Mouse (Mus musculus) monocyte, adult 2 months (primary cell): Measurements from ENCODE around the gene Mab21l2.

ENCODE experiments used
- DNase-seq, 2 experiments: peaks; one replicate each; pipeline ENCODE4 v3.0.0; 2022; ENCODE audit warnings: low spot score in 2 of 2, low read depth in 1 of 2

Mab21l2 gene

DNA sequence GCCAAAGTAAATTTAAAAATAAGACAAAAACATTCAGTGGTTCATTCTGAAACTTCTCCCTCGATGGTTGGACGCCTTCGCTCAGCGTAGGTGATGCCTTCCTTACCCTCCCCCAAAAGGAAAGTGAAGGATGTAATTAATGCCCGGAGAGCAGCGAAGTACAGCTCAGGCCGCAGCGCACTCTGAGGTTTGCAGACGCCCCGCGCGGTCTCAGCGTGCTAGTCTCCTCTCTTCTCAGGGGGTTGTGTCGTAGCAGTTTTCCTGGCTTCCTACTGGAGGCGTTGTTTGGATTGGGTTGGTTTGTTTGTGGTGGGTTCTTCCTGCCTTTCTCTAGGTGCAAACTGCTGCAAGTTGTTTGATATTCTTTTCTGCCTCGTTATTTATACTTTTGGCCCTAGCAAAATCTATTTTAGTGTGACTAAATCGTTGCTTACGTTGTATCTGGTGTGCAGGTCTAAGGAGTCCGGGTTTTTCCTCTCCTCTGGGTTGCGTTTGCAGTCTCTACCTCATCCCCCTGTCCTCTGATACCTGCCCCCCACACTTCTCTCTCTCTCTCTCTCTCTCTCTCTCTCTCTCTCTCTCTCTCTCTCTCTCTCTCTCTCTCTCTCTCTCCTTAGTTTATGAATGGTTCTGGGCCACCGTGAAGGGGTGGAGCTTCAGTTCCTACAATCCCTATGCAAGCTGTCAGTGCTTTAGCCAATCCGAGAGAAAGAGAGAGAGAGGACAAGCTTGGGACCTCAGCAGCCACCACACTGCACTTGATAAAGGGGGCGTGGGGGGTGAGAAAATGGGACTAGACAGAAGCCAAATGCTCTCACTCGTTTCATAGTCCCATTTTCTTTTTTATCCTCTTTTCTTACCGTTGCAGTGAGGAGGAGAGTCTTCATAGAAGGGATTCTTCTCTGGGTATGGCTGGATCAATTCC, at the start of gene Mab21l2:
Gene Mab21l2 (minus strand): TSS at position 539 of the 925 bp plus-strand sequence.
- no peak for DNase-seq

- DNase-seq = no peak
Observed at GRCm38 (mm10) chr3:86575312-86575711, 26.9 kb upstream of the Mab21l2 start.

DNA sequence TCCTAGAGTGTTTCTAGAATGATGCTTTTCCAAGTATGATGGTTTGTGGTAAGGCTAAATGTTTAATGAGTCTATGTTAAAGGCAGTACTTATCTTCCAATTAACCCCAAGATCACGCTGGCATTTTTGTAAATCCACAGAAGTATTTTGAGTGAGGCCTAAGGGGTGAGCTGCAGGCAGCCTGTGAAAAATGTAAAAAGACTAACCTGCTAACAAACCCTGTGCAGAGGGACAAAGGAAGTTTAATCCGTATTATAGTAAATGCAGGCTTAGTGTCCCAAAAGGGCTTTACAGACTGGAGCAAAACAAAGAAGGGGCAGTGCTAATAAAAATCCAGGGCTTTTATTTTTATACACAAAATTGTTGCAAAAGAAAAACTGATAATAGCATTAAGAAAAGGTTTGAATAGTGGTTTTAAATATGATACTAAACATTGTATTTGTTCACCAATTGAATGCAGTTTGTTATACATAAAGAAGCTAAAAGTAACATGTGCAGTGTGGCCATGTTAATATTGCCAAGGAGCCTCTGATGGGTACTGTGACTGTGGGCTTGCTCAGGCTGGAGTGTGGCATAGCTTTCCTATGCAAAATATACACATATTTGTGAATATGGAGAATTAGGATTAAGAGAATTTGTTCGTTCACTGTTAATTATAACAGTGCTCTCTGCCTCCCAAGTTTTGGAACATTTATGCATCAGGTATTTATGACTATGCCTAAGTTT, 24.3 kb upstream of the Mab21l2 start:
- DNase-seq = no peak

GRCm38 (mm10) chr3:86571518-86571917, 23.1 kb upstream of the Mab21l2 start:
- DNase-seq = no peak

GRCm38 (mm10) chr3:86567312-86567711, 18.9 kb upstream of the Mab21l2 start:
- no peak for DNase-seq

DNA sequence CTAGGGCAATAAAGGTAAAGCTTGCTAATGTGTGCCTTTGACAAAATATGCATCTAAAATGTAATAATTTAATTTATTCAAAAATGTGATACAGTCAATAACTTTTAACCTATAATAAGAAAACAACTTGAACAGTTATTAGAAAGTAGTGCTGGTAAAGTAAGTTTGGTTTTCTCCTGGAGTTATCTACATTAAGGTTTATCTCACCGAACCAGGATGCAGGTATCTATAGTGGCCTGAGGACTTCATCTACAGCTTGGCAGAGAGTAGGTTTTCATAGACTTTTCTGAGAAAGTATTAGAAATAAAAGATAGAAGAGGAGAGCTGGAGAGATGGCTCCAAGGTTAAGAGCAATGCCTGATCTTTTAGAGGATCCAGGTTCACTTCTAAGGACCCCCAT, 13.0 kb upstream of the Mab21l2 start:
- DNase-seq = no peak

GRCm38 (mm10) chr3:86561023-86561344, 12.6 kb upstream of the Mab21l2 start:
- no peak for DNase-seq

DNA sequence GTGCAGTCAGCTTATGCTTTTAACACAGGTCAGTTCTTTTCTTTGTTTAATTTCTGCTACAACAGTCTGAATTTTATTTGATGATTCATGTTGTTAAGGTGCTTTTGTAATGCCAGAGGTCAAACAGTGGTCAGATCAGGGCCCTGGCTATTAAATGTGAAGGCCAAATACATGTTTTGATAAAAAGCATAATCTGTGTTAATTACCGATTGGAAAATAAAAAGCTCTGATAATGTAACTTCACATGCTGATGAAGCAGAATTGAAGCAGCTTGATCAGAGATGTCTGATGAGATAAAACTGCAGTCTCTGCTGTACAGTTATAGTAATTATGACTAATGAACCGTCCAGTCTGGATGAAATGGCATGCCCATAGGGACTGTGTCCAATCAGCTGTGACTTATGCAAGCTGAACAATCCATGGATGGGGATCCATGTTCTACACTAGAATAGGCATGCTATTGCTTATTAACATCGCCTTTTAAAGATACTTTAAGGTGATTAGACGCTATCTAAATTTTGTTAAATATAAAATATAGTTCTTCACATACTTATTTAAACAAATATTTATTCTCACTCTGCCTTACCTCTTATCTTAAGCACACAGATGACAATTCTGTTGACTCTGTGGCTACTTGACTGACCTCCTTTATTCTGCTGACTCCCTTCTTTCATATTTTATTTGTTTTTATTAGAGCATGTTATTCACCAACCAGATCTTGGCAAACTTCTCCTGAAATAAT, 12.0 kb upstream of the Mab21l2 start:
- DNase-seq = no peak

DNA sequence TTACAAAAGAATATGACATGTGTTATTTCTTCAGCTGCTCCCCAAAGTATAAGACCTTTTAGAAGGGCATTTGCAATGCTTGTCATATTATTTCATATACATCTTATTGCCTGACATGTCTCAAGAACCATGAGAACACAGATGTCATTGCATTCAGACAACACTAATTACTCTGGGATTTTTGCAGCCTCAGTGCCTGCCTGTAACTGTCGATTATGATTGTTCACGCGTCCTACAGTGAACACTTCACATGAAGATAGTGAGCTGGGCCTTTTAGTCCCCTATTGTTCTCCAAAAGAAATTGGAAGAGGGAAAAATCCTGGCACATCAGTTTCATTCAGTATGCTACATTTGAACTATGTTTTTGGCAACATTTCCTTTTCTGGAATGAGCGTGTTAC, 11.2 kb upstream of the Mab21l2 start:
- no peak for DNase-seq

DNA sequence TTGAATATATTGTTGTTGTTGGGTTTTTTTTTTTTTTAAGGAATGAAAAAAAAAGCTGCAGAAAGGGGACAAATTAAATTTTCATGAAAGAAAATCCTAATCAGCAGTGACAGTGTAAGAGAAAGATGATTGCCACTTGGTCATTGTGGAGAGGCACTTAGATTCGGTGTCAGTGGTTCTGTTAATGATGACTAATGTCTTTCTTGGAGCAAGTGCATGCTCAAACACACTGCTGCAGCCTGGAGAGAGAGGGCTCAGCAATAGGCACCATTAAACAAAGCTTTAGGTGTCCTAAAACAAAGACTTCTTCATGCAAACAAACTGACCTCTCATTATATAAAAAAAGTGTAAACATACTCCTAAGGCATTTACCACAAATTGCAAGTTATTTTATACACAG, 10.5 kb upstream of the Mab21l2 start:
- no peak for DNase-seq

GRCm38 (mm10) chr3:86552170-86552569, 3.7 kb upstream of the Mab21l2 start:
- DNase-seq = no peak

DNA sequence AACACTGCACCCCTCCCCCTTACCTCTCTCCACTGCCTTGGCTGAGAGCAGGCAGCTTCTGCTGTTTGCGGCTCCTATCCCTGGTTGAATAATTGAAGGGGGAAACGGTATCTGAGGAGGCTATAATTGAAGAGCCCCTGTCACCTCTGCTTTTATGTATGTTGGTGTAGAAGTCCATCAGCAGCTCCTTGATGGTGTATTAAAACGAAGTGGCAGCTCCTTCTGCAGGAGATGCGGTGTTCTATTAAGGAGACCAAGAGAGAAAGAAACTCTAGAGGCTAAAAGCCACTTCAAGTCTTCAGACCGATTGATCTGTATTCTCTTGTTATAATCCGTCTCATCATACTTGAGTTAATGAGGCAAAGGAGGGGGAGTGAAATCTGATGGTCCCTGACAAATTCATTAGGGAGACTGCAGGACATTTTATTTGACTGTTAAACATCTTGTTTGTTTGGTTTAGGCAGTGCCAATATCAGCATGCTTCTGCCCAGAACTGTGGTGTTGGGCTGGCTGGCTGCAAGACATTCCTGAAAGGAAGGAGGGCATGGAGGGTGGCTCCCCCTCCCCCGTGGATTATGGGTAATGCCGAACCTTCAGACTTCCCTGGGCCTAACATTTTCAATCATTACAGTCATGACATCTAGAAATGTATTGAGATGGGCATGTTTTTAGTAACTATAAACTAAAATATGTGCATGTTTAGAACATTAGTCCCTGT, 2.7 kb upstream of the Mab21l2 start:
- DNase-seq = no peak

DNA sequence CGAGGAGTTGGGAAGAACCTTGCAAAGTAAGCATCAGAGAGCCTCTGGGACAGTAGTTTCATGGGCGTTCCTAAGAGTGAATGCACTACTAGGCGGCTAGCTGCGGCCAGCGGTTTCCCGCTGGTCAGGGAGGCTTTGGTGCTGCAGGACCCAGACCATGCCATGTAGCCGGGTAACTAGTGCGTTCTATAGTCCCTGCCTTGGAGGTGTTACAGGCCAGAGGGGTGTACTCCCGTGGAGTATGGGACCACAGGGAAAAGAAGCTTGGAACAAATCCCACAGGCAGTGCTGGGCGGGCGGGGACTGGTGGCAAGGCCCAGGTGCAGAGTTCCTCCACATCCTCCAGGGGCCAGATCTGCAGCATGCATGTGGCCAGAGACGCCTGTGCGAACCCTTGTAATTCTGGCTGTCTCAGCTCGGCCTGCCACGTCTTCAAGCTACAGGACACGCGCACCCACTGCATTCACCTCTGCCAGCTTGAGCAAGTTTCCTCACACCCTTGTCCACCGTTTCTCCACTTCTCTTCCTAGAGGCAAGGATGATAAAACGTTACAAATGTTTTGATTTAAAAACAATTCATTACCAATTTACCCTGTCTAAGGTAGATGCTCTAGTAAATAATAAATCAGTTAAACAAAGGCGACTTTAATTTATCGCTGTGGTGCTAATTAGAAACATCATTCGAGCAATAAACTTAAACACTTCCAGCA, 2.0 kb upstream of the Mab21l2 start:
- DNase-seq = no peak

DNA sequence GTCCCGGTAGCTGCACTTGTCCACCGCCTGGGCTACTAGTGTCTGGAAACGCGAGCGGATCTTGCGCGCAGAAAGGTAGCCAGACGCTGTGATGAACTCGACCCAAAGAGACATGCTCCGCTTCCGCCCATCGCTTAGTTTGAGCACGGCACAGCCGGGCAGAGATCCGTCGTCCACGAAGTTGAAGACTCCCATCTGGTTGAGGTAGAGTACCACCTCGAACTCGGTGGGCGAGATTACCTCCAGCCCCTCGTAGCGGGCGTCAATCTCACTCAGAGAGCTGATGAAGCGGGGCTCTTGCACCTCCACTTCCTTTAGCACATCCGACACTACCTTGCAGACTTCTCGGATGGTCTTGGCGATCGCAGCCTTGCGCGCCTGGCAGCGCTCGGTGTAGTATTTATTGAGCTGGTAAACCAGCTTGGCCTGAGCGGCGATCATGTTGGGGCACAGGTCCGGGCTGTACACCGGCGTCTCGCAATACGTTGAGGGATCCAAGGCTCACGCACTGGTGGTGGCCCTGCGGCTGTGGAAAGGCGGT, 1.1 kb downstream of the Mab21l2 start:
- no peak for DNase-seq

DNA sequence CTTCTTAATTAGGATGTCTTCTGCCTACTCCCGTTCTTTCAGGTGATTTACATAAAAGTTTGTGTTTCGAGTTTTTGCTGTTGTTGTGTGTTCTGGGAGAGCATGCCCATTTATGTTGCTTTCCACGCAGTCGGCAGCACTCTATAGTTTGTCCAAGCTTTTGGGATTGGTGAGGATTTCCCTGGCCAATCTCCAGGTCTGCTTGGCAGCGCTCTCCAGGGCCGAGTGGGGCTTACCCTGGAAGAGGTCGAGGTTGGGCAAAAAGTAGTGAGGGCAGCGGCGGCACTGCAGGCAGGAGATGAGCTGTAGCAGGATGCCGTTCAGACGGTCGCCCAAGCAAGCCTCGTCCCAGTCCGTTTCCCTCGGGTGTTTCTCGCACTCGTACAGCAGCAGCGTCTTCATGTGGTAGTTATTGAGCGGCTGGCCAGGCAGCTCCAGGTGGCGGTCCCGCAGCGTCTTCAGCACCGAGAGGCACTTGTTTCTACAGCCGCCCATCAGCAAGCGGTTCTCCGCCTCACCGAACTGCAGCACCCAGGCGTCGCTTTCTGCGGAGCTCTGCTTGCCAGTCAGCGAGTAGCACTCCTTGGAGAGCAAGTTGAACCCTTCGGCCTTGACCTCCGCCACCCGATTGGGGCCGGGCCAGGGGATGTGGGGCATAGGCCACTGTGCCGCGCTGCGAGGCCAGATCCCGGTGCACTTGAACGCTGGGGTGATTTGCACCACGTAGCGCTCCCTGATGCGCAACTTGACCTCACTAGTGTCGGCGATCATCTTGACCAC, 1.8 kb downstream of the Mab21l2 start:
- DNase-seq = no peak

GRCm38 (mm10) chr3:86545945-86546344, 2.5 kb downstream of the Mab21l2 start:
- DNase-seq = no peak

DNA sequence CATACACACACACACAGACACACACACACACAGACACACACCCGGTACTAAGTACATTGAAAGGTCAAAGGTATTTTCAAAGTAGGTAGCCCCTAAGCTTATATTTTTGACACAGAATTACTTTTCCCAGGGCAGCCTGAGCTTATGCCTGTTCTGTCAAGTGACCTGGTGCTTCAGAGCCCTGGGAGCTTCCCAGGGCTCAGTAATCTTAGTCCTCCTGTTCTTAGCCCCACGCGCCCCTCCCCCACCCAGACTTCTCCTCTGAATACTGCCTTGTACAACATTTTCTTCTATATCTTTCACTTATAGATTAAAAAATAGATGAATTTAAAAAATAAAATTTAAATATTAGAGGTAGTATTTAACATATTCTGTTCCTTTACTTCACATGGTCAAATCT, 3.6 kb downstream of the Mab21l2 start:
- no peak for DNase-seq

GRCm38 (mm10) chr3:86541863-86542397, 6.5 kb downstream of the Mab21l2 start:
- DNase-seq = no peak

DNA sequence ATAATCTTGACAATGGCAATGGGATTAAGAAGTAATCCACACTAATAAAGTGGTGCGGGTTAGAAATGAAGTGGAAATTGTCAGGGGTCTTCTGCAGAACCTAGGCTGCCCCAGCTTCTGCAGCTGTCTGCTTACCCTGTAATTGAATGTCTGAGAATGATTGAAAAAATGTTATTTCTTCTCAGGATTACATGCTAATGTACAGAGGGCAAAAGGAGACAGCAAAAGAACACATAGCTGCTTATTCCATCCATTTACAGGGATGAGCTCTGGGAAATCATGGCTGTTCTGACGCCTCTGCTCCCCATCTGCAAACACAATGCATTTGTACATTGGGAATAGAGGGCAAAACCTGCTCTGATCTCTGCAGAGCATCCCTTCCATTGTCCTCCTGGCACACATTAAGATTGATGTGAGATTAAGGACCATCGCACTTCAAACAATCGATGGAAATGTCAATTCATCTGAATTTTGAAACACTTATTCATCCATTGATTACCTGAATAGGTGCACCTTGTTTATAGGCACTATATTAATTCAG, 7.3 kb downstream of the Mab21l2 start:
- no peak for DNase-seq
